Mouse (Mus musculus) heart, embryonic 16.5 days (tissue): ENCODE results near the gene Vstm4. TPM values are rescaled to one million over a fixed set of nuclear protein-coding genes. Genes with fewer than 3 reads are reported as not detected.

ENCODE experiments used
- polyA plus RNA-seq: library from polyadenylated mRNA; unstranded; fragments of >200 nt; fragmentation: Nextera tagmentation; extraction: Ambion mirVana; gene quantifications from 2 replicates; pipeline ENCODE4 v1.2.1, GENCODE M21; 2015

Vstm4 gene
- polyA plus RNA-seq, 1 experiment from 2014 or later: 24.1 TPM

Other genes starting within 250 kb of the Vstm4 start
- 8.4 and 10.4 TPM in 2 replicates for gene 3425401B19Rik, start 171.5 kb upstream of the Vstm4 start, polyA plus RNA-seq
- 0.65 and 0.68 TPM in 2 replicates for gene Tmem273, start 70.8 kb upstream of the Vstm4 start, polyA plus RNA-seq
- gene Fam170b, start 22.8 kb upstream of the Vstm4 start, polyA plus RNA-seq: not detected in 2 replicates
- gene Lrrc18, start 134.6 kb downstream of the Vstm4 start, polyA plus RNA-seq: 0.26 and 0.28 TPM in 2 replicates